Mouse (Mus musculus) kidney, postnatal 36 days (tissue): ENCODE measurements around the gene Fgf12.

Source experiments
- DNase-seq, 2 experiments: peaks; one replicate each; pipeline ENCODE4 v3.0.0; 2021 to 2022; ENCODE audit warnings: mixed read lengths in 2 of 2

Fgf12 gene

GRCm38 (mm10) chr16:28475553-28475952, 277.3 kb downstream of the Fgf12 start:
- DNase-seq = no peak

GRCm38 (mm10) chr16:28454821-28455220, 298.0 kb downstream of the Fgf12 start:
- DNase-seq = no peak

DNA sequence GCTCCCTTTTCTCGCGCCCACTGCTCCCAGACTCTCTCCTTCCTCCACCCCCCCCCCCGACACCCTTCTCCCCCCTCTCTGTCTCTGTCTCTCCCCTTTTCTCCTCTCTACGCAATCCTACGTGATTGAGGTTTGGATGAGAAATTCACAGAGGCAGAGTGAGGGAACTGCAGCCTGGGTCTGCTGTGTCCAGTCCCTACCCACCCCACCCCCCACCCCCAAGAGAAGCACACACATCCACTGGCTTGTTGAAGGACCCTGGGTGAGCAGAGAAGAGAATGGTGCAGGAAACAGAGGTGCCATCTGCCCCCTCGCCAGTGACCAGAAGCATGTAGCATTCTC, 305.8 kb downstream of the Fgf12 start:
- no peak for DNase-seq

- peak in 1 of 2 experiments; percentile 33 for DNase-seq
These were observed 306.3 kb downstream of the Fgf12 start for GRCm38 (mm10) chr16:28446334-28447113.

DNA sequence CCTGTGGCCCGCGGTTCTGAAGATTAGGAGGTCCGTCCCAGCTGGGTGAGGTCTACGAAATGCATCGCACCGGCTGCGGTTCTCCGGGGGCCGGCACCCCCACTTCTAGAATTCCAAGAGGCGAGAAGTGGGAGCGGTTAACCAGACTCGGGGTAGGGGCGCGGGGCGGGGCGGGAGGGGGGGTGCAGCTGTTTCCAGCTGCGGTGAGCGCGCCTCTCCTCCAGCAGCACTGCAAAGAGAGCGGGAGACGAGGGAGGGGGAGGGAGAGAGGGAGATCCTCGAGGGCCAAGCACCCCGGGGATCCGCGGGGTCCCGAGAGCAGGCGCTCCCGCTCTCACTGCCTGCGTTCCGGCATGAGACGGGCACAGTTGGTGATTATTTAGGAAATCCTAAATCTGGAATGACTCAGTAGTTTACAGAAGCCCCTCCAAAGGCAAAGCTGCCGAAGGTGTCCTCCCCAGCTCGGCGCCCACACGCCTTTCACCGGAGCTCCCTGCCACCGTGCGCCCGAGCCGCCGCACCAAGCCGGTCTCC, 307.0 kb downstream of the Fgf12 start:
- DNase-seq = no peak

GRCm38 (mm10) chr16:28444993-28445799, 307.7 kb downstream of the Fgf12 start:
- peak in 1 of 2 experiments; percentile 31 for DNase-seq

- no peak for DNase-seq
These were observed 331.3 kb downstream of the Fgf12 start for GRCm38 (mm10) chr16:28421617-28422016.

DNA sequence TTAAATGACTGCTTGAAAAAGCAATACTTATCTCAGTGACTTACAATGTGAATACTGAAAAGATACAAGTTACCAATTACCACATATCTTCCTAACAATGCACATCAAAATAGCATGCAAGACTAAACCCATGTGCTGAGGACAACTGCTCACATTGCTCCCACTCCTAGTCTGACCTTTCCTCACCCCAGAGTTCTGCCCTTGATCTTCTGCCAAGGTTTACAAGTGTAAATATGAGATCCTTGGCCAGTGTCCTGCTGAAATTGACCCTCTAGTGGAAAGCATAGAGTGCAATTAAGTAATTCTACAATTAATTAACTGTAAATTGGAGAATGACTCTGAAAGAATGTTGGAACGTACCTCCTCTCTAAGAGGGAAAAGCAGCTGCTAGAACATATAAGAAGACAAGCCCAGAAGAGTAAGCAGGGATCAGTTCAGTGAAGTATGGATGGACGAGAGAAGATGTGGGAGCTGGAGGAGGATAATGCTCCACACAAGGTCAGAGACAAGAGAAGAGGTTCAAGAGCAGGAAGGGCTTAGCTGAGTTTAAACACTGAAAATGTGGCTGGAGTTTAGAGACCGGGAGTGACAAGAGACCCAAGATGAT, 333.1 kb downstream of the Fgf12 start:
- peak in 1 of 2 experiments; percentile 4 for DNase-seq

DNA sequence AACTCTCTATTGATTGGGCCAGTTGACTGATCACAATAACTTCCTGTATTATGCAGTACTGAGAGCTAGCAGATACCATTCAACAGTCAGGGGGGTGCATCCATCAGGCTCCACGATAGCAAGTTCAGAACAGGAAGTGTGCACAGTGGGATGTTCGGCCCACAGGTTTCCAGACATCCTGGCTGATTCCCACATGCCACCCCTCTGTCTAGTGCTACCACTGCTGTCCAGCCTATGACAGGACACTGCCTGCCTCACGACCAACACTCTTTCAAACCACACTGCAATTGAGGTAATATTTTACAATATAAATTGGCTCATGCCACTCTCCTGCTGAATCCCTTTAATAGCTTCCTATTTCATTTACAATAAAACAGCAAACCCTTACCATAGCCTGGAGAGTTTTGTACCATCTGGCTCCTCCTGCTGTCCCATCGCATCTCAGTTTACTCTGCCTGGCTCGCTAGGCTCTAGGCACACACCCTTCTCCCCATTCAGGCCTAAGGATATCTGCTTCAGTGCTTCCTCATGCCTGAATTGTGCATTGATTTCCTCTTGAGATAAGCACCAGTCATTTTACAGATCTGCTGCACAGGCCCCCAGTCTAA, 341.6 kb downstream of the Fgf12 start:
- no peak for DNase-seq

DNA sequence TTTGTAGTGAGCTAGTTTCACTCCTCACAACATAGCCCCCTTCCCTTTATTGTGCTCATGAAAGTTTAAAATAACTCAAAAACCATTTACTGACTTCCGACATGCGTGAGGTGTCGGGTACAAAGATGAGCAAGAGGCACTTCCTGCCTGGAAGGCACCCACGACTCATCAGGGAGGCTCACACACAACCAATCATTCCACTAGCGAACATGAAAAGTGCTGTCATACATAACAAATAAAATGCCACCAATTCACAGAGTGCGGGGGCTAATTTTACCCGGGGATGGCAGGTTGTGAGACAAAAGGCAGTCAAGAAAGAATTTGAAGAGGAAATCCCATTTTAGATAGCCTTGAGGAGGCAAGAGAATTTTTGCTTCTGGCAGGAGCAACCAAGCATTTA, 344.6 kb downstream of the Fgf12 start:
- DNase-seq = no peak

- DNase-seq = no peak
These were observed 345.0 kb downstream of the Fgf12 start for GRCm38 (mm10) chr16:28407892-28408291.

GRCm38 (mm10) chr16:28404156-28404555, 348.7 kb downstream of the Fgf12 start:
- no peak for DNase-seq

DNA sequence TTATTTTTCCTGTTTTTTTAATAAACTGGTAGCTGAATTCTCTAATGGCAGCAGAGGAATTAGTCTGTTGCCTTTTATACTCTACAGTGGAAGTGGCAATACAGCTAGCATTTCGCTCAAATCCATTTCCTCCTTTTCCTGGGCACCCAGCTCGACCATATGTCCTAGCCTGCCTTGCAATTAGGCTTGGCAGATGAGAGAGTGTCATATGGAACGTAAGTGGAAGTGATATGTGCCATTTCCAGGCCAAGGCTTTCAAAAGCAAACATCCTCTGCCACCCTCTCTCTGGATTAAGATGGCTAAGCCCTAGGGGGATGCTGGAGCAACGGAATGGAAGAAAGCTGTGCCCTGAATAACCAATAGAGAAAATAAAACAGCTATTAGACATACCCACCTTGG, 350.2 kb downstream of the Fgf12 start:
- DNase-seq = no peak

- no peak for DNase-seq
These were observed 361.6 kb downstream of the Fgf12 start for GRCm38 (mm10) chr16:28391283-28391682.

GRCm38 (mm10) chr16:28389114-28389513, 363.8 kb downstream of the Fgf12 start:
- no peak for DNase-seq

DNA sequence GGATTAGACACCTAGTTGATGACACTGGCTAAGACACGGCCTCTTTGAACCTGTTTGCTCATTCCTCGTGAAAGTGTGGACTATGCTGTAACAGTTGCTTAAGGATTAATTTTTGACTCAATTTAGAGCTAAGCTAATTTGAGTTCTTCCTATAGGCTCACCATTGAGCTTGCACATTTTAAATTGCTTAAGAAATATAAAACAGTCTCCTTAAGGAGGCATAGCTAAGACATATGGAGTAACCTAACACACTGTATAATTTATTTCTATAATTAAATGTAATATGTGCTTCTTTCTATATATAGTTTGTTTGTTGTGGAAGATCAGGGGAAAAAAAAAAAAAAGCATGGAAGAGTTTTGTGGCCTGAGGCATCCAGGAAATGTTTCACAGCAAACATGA, 378.1 kb downstream of the Fgf12 start:
- no peak for DNase-seq

- no peak for DNase-seq
These were observed 379.6 kb downstream of the Fgf12 start for GRCm38 (mm10) chr16:28373311-28373710.

- no peak for DNase-seq
These were observed 402.2 kb downstream of the Fgf12 start for GRCm38 (mm10) chr16:28350624-28351023.

DNA sequence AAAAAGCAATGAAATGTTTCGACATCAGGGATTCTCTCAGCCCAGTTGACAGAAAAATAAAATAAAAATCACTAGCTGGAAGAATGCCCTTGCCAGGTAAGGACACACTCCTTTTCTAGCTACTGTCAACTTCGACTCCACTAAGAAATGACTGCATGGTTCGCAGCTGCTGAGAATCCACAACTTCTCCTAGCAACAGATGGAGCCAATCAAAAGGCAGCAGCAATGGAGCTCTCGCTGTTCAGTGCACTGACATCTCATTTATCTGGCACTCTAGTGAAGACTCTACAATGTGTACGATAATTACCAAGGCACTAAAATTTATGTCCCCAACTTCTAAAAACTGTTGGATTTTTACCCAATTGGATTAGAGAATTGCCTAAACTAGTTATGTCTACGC, 407.5 kb downstream of the Fgf12 start:
- DNase-seq = no peak

GRCm38 (mm10) chr16:28337930-28338329, 414.9 kb downstream of the Fgf12 start:
- peak in 1 of 2 experiments; percentile 3 for DNase-seq

DNA sequence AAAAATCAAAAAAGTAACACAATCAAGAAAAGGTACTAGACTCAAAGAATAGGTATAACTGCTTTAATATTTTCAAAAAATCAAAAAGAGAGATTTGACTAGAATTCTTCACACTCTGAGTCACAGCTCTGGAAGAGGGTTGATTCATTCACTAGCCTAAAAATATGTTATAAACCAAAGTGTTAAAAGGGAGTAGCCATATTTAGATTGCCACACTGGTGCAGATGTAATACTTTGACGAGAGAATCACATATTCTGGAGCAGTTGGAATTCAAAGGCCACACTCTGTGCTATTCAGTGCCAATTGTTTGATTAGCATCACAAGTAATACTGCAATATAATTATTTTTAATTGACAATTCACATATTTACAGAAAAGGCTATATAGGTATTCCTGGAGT, 416.2 kb downstream of the Fgf12 start:
- no peak for DNase-seq

DNA sequence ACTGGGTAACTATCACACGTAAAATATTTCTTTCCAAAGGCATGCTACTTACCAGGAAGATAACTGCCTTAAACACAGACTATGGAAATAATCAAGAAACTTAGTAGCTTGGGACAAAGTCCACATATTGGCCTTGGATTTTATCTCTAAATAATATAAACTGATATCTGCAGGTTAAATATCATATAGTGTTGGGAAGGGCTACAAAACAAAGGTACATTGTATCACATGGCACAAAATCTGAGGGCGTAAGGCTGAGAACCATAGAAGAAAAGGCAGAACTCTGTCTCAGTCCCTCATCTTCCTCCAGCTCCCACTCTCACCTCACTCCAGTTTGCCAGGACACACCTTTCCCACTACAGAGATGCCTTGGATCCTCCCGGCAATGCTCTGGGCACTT, 417.8 kb downstream of the Fgf12 start:
- no peak for DNase-seq

DNA sequence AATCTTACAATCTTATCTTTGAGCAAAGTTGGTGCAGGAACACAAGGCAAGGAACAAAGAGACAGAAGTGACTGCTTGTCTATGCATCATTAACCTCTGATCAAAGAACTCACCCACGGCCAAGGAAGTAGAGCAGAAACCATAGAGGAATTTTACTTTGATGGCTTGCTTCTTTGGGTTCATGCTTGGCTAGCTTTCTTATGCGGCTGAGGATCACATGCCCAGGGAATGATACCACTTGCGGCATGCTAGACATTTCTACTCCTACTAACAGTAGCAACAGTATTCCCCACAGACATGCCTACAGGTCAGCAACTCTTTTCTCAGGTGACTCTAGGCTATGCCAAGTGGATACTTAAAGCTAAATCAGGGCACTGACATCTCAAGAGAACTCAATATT, 429.3 kb downstream of the Fgf12 start:
- DNase-seq = peak; percentile 24 to 25
